Mouse (Mus musculus): Measurements from ENCODE around the gene Nus1. TPM values are rescaled to one million over a fixed set of nuclear protein-coding genes. Genes with fewer than 3 reads are reported as not detected.

Gene Nus1
- 17.1 and 17.6 TPM in 2 replicates for polyA plus RNA-seq (2014; fragmentation: Nextera tagmentation; extraction: Ambion mirVana)

DNA sequence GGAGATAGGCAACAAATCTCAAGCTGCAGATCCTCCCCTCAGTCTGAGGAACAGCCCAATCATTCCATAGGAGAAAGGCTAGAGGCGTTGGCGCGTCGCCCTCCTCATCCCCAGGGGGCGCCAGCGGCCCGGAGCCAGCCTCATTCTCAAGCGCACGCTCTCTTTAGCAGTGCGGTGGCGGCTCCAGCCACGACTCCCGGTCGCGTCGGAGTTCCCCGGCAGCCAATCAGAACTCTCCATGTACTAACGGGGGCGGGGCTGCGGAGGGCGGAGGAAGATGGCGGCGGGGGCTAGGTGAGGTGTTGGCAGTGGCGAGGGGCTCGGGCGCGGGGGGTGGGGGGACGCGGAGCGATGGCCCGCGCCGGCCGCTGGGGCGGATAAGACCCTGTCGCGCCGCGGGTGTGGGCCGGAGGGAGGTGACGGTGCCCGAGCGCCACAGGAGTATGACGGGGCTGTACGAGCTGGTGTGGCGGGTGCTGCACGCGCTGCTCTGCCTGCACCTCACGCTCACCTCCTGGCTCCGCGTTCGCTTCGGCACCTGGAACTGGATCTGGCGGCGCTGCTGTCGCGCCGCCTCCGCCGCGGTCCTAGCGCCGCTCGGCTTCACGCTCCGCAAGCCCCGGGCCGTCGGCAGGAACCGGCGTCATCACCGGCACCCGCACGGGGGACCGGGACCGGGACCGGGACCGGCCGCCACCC is at the start of gene Nus1:
Gene Nus1, plus strand, starts transcription at position 249 of the 699 bp plus-strand sequence.
- peak within 1 kb of the TSS; percentile 89 for H3K9ac ChIP-seq (ENCODE audit: low read depth, low read length)
- H3K27ac ChIP-seq (ENCODE audit: low read depth, low read length): peak within 1 kb of the TSS; percentile 65
- peak; percentile 99 for DNase-seq (ENCODE audit: low spot score)
- H3K4me1 ChIP-seq (replicated peaks; ENCODE audit: control insufficient read depth, insufficient read depth, low read length): 0 out of 2 replicates have a peak, but pooled peaks cover 5% of the 10 kb centered on the region
- peak within 1 kb of the TSS; percentile 94 for H3K4me3 ChIP-seq (ENCODE audit: low read depth, low read length)
- no peaks in the 10 kb centered on the region for H3K36me3 ChIP-seq (ENCODE audit: control insufficient read depth, insufficient read depth, low read length)
- no peaks in the 10 kb centered on the region for H3K9me3 ChIP-seq (ENCODE audit: control insufficient read depth, low read length)
- H3K4me2 ChIP-seq (replicated peaks; ENCODE audit: low read depth, low read length): peak within 1 kb of the TSS; percentile 64
- no peaks in the 10 kb centered on the region for H3K27me3 ChIP-seq (ENCODE audit: control insufficient read depth, insufficient read depth, low read length)
- peak; percentile 99 for ATAC-seq (ENCODE audit: low FRiP score)
- under 1% methylated on average over 55 of the region's 79 CpGs for WGBS

GRCm38 (mm10) chr10:52368376-52368775 is 49.0 kb upstream of the Nus1 start:
- Histone ChIP-seq H3K4me3 (ENCODE audit: low read depth, low read length) (no peak overlapping the region), H3K36me3 (ENCODE audit: control insufficient read depth, insufficient read depth, low read length) (no peaks in the 10 kb centered on the region), H3K9ac (ENCODE audit: low read depth, low read length) (no peak overlapping the region), H3K4me2 (replicated peaks; ENCODE audit: low read depth, low read length) (no peak overlapping the region), H3K9me3 (ENCODE audit: control insufficient read depth, low read length) (no peaks in the 10 kb centered on the region), H3K27ac (ENCODE audit: low read depth, low read length) (no peak overlapping the region), H3K27me3 (ENCODE audit: control insufficient read depth, insufficient read depth, low read length) (no peaks in the 10 kb centered on the region), H3K4me1 (replicated peaks; ENCODE audit: control insufficient read depth, insufficient read depth, low read length) (no peaks in the 10 kb centered on the region)
- DNase-seq (ENCODE audit: low spot score): no peak
- WGBS: 95% methylated on average over 4 of the region's 4 CpGs
- no peak for ATAC-seq (ENCODE audit: low FRiP score)

- Histone ChIP-seq H3K9ac (ENCODE audit: low read depth, low read length) (no peak overlapping the region), H3K4me2 (replicated peaks; ENCODE audit: low read depth, low read length) (no peak overlapping the region), H3K9me3 (ENCODE audit: control insufficient read depth, low read length) (no peaks in the 10 kb centered on the region), H3K27ac (ENCODE audit: low read depth, low read length) (no peak overlapping the region), H3K36me3 (ENCODE audit: control insufficient read depth, insufficient read depth, low read length) (no peaks in the 10 kb centered on the region), H3K27me3 (ENCODE audit: control insufficient read depth, insufficient read depth, low read length) (no peaks in the 10 kb centered on the region), H3K4me3 (ENCODE audit: low read depth, low read length) (no peak overlapping the region), H3K4me1 (replicated peaks; ENCODE audit: control insufficient read depth, insufficient read depth, low read length) (no peaks in the 10 kb centered on the region)
- 82% methylated on average over 4 of the region's 4 CpGs for WGBS
- DNase-seq (ENCODE audit: low spot score) (no peak), ATAC-seq (ENCODE audit: low FRiP score) (no peak)
These were observed 43.5 kb upstream of the Nus1 start for GRCm38 (mm10) chr10:52373834-52374233.

DNA sequence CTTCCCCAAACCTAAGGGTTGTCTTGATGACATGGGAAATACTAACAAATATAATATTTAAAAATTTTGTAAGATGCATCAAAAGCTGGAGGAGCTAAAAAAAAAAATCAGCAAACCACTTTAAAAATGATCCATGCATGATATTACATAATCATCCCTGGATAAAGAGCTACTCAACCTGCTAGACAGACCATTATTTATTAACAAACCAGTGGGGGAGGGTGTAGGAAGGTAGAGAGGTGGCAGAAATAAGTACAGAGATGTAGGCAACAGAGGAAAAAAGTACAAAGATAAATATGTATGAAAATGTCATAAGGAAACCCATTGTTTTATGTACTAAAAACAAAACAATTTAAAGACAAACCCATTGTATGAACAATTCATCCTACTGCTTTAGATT is 42.7 kb upstream of the Nus1 start:
- Histone ChIP-seq H3K36me3 (ENCODE audit: control insufficient read depth, insufficient read depth, low read length) (no peaks in the 10 kb centered on the region), H3K4me2 (replicated peaks; ENCODE audit: low read depth, low read length) (no peak overlapping the region), H3K9ac (ENCODE audit: low read depth, low read length) (no peak overlapping the region), H3K4me3 (ENCODE audit: low read depth, low read length) (no peak overlapping the region), H3K27me3 (ENCODE audit: control insufficient read depth, insufficient read depth, low read length) (no peaks in the 10 kb centered on the region), H3K9me3 (ENCODE audit: control insufficient read depth, low read length) (no peaks in the 10 kb centered on the region), H3K27ac (ENCODE audit: low read depth, low read length) (no peak overlapping the region), H3K4me1 (replicated peaks; ENCODE audit: control insufficient read depth, insufficient read depth, low read length) (no peaks in the 10 kb centered on the region)
- no peak for DNase-seq (ENCODE audit: low spot score)
- ATAC-seq (ENCODE audit: low FRiP score): no peak

GRCm38 (mm10) chr10:52376422-52376821 is 40.9 kb upstream of the Nus1 start:
- Histone ChIP-seq H3K27me3 (ENCODE audit: control insufficient read depth, insufficient read depth, low read length) (no peaks in the 10 kb centered on the region), H3K9ac (ENCODE audit: low read depth, low read length) (no peak overlapping the region), H3K27ac (ENCODE audit: low read depth, low read length) (no peak overlapping the region), H3K4me1 (replicated peaks; ENCODE audit: control insufficient read depth, insufficient read depth, low read length) (no peaks in the 10 kb centered on the region), H3K9me3 (ENCODE audit: control insufficient read depth, low read length) (no peaks in the 10 kb centered on the region), H3K4me2 (replicated peaks; ENCODE audit: low read depth, low read length) (no peak overlapping the region), H3K4me3 (ENCODE audit: low read depth, low read length) (no peak overlapping the region), H3K36me3 (ENCODE audit: control insufficient read depth, insufficient read depth, low read length) (no peaks in the 10 kb centered on the region)
- DNase-seq (ENCODE audit: low spot score) (no peak), ATAC-seq (ENCODE audit: low FRiP score) (no peak)
- 92% methylated on average over 2 of the region's 2 CpGs for WGBS

GRCm38 (mm10) chr10:52377813-52378212 is 39.5 kb upstream of the Nus1 start:
- no peaks in the 10 kb centered on the region for H3K9me3 ChIP-seq (ENCODE audit: control insufficient read depth, low read length)
- no peak overlapping the region for H3K27ac ChIP-seq (ENCODE audit: low read depth, low read length)
- H3K27me3 ChIP-seq (ENCODE audit: control insufficient read depth, insufficient read depth, low read length): no peaks in the 10 kb centered on the region
- DNase-seq (ENCODE audit: low spot score) (no peak), ATAC-seq (ENCODE audit: low FRiP score) (no peak)
- H3K36me3 ChIP-seq (ENCODE audit: control insufficient read depth, insufficient read depth, low read length): no peaks in the 10 kb centered on the region
- no peak overlapping the region for H3K4me3 ChIP-seq (ENCODE audit: low read depth, low read length)
- H3K4me1 ChIP-seq (replicated peaks; ENCODE audit: control insufficient read depth, insufficient read depth, low read length): no peaks in the 10 kb centered on the region
- WGBS: 92% methylated on average over 2 of the region's 2 CpGs
- no peak overlapping the region for H3K4me2 ChIP-seq (replicated peaks; ENCODE audit: low read depth, low read length)
- H3K9ac ChIP-seq (ENCODE audit: low read depth, low read length): no peak overlapping the region

DNA sequence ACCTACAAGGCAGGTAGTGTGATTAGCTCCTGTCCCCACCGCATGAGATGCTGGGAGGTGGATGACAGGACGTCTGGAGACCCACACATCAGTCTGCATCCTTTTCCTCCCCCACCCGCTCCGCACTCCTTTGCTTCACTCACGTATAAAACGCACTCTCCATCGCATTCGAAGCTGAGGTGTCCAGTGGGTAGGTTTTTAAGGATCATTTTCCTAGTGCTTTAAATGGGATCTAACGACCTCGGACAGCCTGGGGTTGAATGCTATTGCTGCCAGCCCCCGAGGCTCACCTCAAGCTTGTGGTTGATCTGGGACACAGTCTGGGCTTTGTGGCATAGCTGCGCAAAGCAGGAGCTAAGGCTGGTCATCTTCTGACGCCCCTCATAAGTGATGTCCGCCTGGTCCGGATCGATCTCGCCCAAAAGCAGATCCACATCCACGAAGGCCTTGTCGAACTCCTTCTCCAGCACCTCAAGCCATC is 36.0 kb upstream of the Nus1 start:
- DNase-seq (ENCODE audit: low spot score): no peak

DNA sequence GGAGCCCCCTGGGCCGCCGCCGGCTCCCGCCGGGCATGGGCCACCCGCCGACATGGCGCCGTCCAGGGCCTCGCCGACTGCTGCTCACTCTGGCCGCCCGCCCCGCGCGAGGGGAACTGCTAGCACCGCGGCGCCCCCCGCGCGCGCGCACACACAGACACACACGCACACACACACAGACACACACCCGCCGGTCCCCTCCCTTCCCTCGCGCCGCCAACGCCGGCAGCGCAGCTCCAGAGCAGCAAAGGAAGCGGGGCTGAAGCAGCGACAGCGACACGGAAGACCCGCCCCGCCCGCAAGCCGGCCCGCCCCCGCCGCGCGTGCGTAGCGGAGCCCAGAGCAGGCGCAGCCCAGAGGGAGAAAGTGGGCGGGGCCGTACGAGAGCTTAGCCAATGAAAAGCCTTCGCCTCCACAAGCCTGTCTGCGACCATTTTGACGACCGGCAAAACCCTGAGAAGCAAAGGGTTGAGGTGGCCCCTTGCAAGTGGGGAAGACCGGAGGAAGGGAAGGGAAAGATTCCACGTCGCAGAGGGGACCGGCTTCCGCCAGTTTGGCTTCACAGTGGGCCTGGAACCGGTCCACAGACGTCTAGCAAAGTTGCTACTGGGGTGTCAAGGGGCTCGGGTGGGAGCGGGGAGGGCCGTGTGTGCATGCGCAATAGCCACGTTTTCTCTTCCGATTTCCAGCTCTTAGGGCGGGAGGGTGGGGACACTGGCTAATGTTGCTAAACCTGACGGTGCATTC is 35.3 kb upstream of the Nus1 start, which contains the start of gene Gopc:
Gene Gopc, minus strand, starts transcription at position 280 of the 747 bp plus-strand sequence.
- Histone ChIP-seq H3K9ac (ENCODE audit: low read depth, low read length) (peak within 1 kb of the TSS; percentile 89), H3K27me3 (ENCODE audit: control insufficient read depth, insufficient read depth, low read length) (no peaks in the 10 kb centered on the region), H3K4me2 (replicated peaks; ENCODE audit: low read depth, low read length) (peak within 1 kb of the TSS; percentile 72), H3K4me1 (replicated peaks; ENCODE audit: control insufficient read depth, insufficient read depth, low read length) (no peaks in the 10 kb centered on the region), H3K9me3 (ENCODE audit: control insufficient read depth, low read length) (no peaks in the 10 kb centered on the region), H3K4me3 (ENCODE audit: low read depth, low read length) (peak within 1 kb of the TSS; percentile 73), H3K36me3 (ENCODE audit: control insufficient read depth, insufficient read depth, low read length) (no peaks in the 10 kb centered on the region), H3K27ac (ENCODE audit: low read depth, low read length) (peak within 1 kb of the TSS; percentile 90)
- under 1% methylated on average over 62 of the region's 71 CpGs for WGBS
- ATAC-seq (ENCODE audit: low FRiP score) (peak; percentile 98), DNase-seq (ENCODE audit: low spot score) (peak; percentile 99)

More for the DNA sequence above, 36.0 kb upstream of the Nus1 start:
- Histone ChIP-seq H3K27me3 (ENCODE audit: control insufficient read depth, insufficient read depth, low read length) (no peaks in the 10 kb centered on the region), H3K36me3 (ENCODE audit: control insufficient read depth, insufficient read depth, low read length) (no peaks in the 10 kb centered on the region), H3K9me3 (ENCODE audit: control insufficient read depth, low read length) (no peaks in the 10 kb centered on the region), H3K4me2 (replicated peaks; ENCODE audit: low read depth, low read length) (peak overlapping the region; percentile 72), H3K4me1 (replicated peaks; ENCODE audit: control insufficient read depth, insufficient read depth, low read length) (no peaks in the 10 kb centered on the region), H3K4me3 (ENCODE audit: low read depth, low read length) (peak overlapping the region; percentile 73), H3K9ac (ENCODE audit: low read depth, low read length) (peak overlapping the region; percentile 89), H3K27ac (ENCODE audit: low read depth, low read length) (peak overlapping the region; percentile 90)
- under 1% methylated on average over 19 of the region's 19 CpGs for WGBS
- peak; percentile 78 for ATAC-seq (ENCODE audit: low FRiP score)
